Mouse (Mus musculus): ENCODE measurements around the gene Lrmda. TPM values are rescaled to one million over a fixed set of nuclear protein-coding genes. Genes with fewer than 3 reads are reported as not detected.

Gene Lrmda
- polyA plus RNA-seq, 1 experiment: 0.14 TPM

GRCm38 (mm10) chr14:22372666-22373360 is 353.3 kb downstream of the Lrmda start:
- DNase-seq (ENCODE audit: extremely low spot score in 1 of 2, low spot score in 1 of 2): no peak

DNA sequence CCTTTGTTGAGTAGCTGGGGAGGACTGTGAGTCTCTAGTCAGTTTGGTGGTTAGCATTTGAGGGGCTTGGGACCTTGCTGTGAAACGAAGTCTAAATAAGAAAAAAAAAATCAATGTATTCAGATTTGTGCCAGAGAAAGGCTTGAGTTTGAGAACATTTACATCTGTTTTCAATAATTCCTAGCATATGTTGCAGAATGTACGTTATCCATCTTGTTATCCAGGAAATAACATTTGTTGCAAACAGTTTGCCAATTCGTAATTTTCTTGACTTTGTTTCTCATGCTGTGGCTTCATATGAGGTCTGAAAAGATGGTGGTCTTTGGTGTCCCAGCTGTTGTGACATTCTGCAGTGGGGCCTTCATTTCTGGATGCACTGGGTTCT is 353.8 kb downstream of the Lrmda start:
- no peak for DNase-seq (ENCODE audit: extremely low spot score in 1 of 2, low spot score in 1 of 2)

DNA sequence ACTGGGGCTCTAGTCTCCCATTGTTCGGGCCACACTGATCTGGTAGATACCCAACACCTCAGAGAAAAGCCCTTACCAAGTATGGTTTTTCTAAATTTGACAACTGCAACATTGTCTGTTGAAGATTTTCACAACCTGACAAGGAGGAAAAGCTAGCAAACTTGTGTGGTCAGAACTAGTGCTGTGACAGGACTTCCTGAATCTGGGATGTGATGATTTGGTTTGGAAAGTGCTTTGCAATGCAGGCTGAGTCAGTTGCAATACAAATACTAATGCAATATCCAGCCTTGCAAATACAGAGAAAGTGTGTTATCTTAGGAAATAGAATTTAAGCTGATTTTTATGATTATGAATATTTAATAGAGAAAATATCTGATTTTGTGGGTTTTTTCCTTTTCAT is 357.6 kb downstream of the Lrmda start:
- DNase-seq (ENCODE audit: extremely low spot score in 1 of 2, low spot score in 1 of 2): no peak

GRCm38 (mm10) chr14:22382101-22382500 is 362.6 kb downstream of the Lrmda start:
- no peak for DNase-seq (ENCODE audit: extremely low spot score in 1 of 2, low spot score in 1 of 2)

DNA sequence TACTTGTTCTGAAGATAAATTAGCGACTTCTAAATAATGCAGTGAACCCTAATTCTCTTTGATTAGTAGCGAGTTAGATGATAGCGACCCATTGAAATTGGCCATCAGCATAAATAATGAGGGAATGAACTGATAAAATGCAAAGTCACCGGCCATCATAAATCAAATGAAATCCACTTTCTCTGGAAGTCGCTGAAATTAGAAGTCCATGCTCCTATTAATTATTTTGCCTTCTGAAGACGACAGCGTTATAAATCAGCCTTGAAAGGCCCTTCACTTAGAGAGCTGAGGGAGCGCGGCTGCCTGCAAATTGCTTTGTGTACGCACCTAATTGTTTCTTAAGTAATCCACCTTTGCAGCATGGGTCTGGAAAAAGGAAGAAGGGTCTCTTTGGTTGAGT is 374.1 kb downstream of the Lrmda start:
- DNase-seq (ENCODE audit: extremely low spot score in 1 of 2, low spot score in 1 of 2): no peak

GRCm38 (mm10) chr14:22402411-22402810 is 382.9 kb downstream of the Lrmda start:
- DNase-seq (ENCODE audit: extremely low spot score in 1 of 2, low spot score in 1 of 2): no peak

DNA sequence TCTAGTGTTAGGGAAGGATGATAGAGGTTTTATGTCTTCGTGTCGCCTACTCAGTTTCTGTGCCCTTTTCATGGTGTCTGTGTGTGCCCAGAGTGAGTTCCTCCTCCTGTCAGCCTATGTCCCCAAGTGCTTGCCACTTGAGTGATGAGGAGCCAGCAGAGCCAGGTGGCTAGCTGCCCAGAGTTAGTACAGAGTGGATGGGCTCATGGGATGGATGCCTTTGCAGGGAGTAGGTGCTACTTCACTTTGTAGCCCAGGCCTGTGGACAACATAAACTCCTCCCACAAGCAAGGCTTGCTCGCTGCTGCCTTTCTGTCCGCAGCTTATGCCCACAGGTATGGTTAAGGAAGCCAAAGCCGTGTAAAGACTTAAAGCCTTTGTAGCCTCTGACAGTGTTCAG is 387.1 kb downstream of the Lrmda start:
- DNase-seq (ENCODE audit: extremely low spot score in 1 of 2, low spot score in 1 of 2): no peak

DNA sequence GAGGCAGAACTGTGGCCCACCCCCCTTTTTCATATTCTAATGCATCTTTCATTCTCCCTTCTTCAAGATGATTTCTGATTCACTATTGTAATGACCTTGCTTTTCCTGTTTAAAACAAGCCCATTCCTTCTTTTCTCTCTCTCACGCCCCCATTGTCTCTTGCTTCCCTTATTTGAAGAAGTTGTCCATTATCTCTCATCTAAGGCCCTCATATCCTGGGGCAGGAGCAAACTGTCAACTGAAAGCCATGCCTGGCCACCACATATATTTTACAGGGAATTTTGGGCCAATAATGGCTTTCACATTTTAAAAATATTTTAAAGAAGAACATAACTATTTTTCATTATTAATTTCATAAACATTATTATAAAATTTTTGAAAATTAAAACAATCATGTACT is 391.3 kb downstream of the Lrmda start:
- no peak for DNase-seq (ENCODE audit: extremely low spot score in 1 of 2, low spot score in 1 of 2)

DNA sequence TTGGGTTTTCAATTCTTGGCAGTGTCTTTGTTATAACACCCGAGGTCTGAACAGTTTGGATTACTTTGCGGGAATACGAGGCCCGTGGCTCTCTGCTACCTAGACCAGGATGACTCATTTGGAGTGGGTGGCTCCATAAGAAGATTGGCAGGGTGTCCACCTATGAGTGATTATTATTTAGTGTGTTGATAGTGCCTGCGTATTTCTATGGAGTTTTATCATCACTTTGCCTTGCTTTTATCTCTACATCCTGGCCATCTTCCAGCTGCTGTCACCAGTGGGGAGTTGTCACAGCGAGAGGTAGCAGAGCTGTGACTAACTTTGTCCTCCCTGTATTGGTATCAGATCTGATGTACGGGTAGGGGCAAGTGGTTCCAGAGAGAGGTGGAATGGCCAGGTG is 393.7 kb downstream of the Lrmda start:
- peak in 1 of 2 experiments; percentile 9 for DNase-seq (ENCODE audit: extremely low spot score in 1 of 2, low spot score in 1 of 2)

DNA sequence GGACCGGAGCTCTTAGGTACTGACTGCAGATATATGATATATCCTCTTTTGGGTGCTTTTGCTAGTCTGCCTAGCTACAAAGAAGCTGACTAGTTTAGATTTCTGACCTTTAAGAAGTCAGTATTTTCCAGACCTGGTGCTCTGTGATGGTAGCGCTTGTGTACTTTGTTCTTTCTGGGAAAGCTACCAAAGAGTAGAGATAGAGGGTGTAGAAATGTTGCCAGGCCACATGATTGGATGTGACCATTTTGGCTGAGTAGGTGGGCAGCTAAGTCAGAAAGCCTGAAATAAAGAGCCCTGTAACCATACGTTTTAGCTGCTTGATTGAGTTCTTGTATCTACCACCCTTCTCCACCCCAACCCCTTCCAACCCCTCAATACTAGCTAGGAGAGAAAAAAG is 398.2 kb downstream of the Lrmda start:
- DNase-seq (ENCODE audit: extremely low spot score in 1 of 2, low spot score in 1 of 2): no peak

GRCm38 (mm10) chr14:22421668-22422067 is 402.2 kb downstream of the Lrmda start:
- no peak for DNase-seq (ENCODE audit: extremely low spot score in 1 of 2, low spot score in 1 of 2)

DNA sequence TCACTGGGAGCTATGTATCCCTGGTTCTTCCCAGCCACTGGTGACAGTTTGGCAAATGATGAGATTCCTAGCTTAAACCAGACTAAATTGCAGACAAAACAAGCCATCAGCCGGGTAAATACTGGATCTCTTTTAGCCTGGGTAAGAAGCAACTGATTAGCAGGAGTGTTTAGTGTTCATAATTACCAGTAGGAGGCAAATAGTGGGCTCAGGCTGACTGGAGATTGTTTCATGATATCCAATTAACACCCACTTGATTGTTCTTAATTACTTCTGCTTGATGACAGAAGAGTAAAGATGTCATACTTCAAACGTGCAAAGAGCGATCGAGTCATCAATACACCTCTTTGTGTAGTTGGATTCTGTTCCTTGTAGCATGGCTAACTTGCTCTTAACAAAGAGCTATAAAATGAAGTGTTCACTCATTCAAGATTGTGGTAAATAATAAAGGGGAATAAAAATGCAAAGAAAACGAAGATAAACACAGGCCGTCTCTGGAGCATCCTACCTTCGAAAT is 405.6 kb downstream of the Lrmda start:
- DNase-seq (ENCODE audit: extremely low spot score in 1 of 2, low spot score in 1 of 2): no peak

DNA sequence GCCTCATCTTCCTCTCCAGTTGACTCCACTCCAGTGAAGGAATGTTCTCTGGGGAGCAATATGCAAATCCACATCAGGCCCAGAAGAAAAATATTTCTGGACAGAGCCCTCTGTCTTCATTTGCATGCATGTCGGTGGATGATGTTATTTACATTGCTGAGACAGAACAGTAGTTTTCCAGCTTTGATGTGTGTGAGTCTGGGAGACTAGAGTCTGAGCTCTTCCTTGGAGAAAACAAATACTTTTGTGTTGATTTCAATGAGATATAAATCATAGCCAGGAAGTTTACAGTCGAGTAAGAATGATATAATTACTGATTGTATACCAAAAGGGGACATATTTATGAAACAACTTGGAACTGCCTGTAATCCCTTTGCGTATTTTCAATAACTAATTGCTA is 415.9 kb downstream of the Lrmda start:
- no peak for DNase-seq (ENCODE audit: extremely low spot score in 1 of 2, low spot score in 1 of 2)

GRCm38 (mm10) chr14:22435860-22436377 is 416.4 kb downstream of the Lrmda start:
- no peak for DNase-seq (ENCODE audit: extremely low spot score in 1 of 2, low spot score in 1 of 2)

GRCm38 (mm10) chr14:22440341-22440999 is 421.0 kb downstream of the Lrmda start:
- no peak for DNase-seq (ENCODE audit: extremely low spot score in 1 of 2, low spot score in 1 of 2)

DNA sequence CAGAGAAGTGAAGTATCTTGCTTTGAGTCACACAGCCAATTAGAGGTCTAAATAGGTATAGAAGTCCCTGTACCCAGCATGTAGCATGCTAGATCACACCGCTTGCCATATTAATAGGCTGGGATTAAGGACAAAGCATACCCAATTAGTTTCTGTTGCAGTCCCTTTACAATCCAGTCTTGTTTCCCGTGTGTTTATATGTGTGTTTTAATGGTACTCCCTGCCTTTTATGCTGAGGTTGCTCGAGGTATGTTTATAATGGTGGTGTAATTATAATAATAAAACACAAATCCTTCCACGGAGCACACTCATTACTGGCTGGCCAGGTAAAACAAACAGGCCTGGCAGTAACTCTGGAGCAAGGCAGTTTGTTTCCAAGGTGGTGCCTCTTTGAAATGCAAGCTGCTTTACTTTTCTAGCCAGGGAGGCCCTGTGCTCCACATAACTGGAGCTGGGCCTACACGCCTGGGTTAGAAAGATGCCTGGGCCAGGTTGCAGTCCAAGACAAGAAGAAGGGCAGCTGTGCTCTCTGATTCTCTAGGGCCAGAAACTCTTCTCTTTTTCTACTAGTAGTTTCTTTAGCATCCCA is 422.4 kb downstream of the Lrmda start:
- DNase-seq (ENCODE audit: extremely low spot score in 1 of 2, low spot score in 1 of 2): no peak

DNA sequence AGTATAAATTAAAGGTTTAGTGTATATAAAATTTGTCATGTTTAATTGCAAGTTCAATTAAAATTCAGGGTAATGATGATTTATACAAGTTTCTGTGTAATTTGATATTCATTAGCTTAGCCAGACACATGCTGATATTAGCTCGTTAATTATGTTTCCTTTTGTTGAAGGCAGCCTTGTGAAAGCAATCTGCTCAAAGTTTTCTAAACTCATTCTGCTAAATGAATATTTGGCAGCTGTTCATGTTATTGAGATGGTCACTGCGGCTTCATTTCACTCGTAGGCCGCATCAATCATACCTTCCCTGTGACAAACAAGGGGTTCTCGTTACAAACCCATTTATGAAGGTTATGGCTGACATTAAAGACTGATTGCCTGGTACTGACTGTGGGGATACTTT is 423.2 kb downstream of the Lrmda start:
- DNase-seq (ENCODE audit: extremely low spot score in 1 of 2, low spot score in 1 of 2): no peak

GRCm38 (mm10) chr14:22444541-22444940 is 425.0 kb downstream of the Lrmda start:
- peak in 1 of 2 experiments; percentile 13 for DNase-seq (ENCODE audit: extremely low spot score in 1 of 2, low spot score in 1 of 2)

DNA sequence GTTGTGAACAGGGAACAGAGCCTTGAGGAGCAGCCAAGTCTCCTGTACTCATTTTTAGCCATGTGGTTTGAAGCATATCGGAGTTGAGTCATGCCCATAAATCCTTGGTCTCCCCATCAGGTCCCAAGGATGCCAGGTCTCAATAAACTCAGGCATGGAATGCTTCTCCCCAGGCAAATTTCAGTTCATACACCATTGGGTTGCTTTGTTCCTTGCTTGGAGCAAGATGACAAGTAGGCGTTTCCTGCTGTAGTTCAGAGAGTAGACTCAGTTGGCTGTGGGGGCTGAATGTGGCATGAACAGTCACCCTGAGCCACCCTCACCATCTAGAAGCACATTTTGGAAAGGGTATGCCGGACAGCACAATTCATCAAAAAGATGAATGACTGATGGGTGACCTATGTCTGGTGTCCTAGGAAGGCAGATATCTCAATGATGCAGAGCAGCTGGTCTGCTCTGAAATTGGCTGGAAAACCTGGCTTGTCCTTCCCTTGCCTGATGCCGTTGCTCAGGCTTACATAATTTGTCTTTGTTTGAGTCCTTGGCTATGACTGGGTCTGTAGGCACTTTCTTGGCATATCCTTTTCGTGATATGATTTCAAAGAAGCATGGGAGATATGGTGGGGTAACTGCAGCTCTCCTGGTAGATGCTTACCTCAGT is 425.8 kb downstream of the Lrmda start:
- peak; percentile 12 to 46 for DNase-seq (ENCODE audit: extremely low spot score in 1 of 2, low spot score in 1 of 2)

DNA sequence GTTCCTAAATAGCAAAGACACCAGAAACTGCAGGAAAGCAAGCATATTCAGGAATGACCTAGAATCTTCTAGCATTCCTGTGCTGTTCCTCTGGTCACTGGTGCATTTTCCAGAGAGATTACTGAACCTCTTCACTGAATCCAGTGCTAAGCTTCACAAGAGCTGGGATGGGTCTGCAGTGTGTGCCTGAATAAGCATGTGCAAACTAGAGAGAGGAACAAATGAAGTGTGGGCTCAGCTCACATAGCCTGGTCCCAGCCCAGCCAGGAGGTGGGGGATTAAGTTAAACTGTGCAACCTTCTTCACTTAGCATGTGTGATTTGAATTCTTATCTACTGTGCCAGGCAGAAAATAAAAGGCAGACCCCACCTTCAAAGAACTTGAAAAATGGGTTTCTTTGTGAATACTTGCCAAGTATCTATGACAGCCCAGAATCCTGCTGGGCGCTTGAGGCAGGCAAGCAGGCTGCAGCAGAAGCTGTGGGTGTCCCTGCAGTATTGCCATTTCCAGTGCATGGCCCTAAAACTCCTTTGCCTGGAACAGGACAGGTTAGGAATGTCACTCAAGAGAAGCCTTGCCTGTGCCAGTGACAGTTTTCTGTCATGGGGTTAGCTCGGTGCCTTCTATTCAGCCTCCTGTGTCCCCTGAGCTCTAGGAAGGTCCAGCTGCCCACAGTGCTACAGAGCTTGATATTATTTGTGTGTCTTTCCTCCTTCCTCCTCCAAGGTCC is 426.5 kb downstream of the Lrmda start:
- no peak for DNase-seq (ENCODE audit: extremely low spot score in 1 of 2, low spot score in 1 of 2)

All from frontal cortex, adult 2 months (tissue).